Mouse (Mus musculus) intestine, postnatal 0 days (tissue): ENCODE data around the gene Stat1. TPM values are rescaled to one million over a fixed set of nuclear protein-coding genes. Genes with fewer than 3 reads are reported as not detected.

Experiments used
- ATAC-seq: fragments of 200-750 bp; cut with Nextera tagmentation; 2 replicates; pipeline ENCODE4 v1.8.0; 2017; ENCODE audit warnings: mild to moderate bottlenecking, moderate TSS enrichment, moderate library complexity
- H3K27ac ChIP-seq: fragments of 300-500 bp; sonication (generic); 2 replicates; pipeline ENCODE4 v1.5.1; 2014; ENCODE audit warnings: mild to moderate bottlenecking, low read depth, low read length, moderate library complexity
- H3K27me3 ChIP-seq: fragments of 300-500 bp; sonication (generic); replicated peaks from 2 replicates; pipeline ENCODE4 v1.6.1; 2014; ENCODE audit warnings: low read length, mixed read lengths; ENCODE audit not compliant: control insufficient read depth, insufficient read depth
- H3K36me3 ChIP-seq: fragments of 300-500 bp; sonication (generic); 2 replicates; pipeline ENCODE4 v1.6.1; 2014; ENCODE audit warnings: mild to moderate bottlenecking, moderate library complexity; ENCODE audit not compliant: control insufficient read depth, insufficient read depth
- H3K4me1 ChIP-seq: fragments of 300-500 bp; sonication (generic); replicated peaks from 2 replicates; pipeline ENCODE4 v1.6.1; 2014; ENCODE audit warnings: antibody characterized with exemption, low read length, mixed read lengths; ENCODE audit not compliant: control insufficient read depth, insufficient read depth
- H3K4me2 ChIP-seq: fragments of 300-500 bp; sonication (generic); replicated peaks from 2 replicates; pipeline ENCODE4 v1.6.1; 2014; ENCODE audit warnings: low read depth, mild to moderate bottlenecking, moderate library complexity
- H3K4me3 ChIP-seq: fragments of 300-500 bp; sonication (generic); 2 replicates; pipeline ENCODE4 v1.5.1; 2014; ENCODE audit warnings: low read depth, low read length
- H3K9ac ChIP-seq: fragments of 300-500 bp; sonication (generic); 2 replicates; pipeline ENCODE4 v1.6.1; 2014; ENCODE audit warnings: mild to moderate bottlenecking, low read depth, low read length
- H3K9me3 ChIP-seq: fragments of 300-500 bp; sonication (generic); 2 replicates; pipeline ENCODE4 v1.6.1; 2016; ENCODE audit warnings: mixed run types; ENCODE audit not compliant: control insufficient read depth
- CTCF ChIP-seq: sonication (generic); IDR thresholded peaks from 2 replicates; pipeline ENCODE4 v1.5.1; 2016; ENCODE audit warnings: low read depth, mild to moderate bottlenecking, control low read depth, antibody characterized with exemption, moderate library complexity
- WGBS: fragments of 180-500 bp; shearing (Covaris S2); extraction: QIAGEN DNeasy Blood & Tissue Kit; methylation state at CpG from one replicate; pipeline ENCODE4 v1.1.7; 2014; 5-methylcytosine and 5-hydroxymethylcytosine counted together
- polyA plus RNA-seq: library from polyadenylated mRNA; unstranded; fragments of >200 nt; fragmentation: Nextera tagmentation; extraction: Ambion mirVana; gene quantifications from 2 replicates; pipeline ENCODE4 v1.2.1, GENCODE M21; 2015

Gene Stat1
- polyA plus RNA-seq, 1 experiment from 2014 or later, result 62.6 TPM

DNA sequence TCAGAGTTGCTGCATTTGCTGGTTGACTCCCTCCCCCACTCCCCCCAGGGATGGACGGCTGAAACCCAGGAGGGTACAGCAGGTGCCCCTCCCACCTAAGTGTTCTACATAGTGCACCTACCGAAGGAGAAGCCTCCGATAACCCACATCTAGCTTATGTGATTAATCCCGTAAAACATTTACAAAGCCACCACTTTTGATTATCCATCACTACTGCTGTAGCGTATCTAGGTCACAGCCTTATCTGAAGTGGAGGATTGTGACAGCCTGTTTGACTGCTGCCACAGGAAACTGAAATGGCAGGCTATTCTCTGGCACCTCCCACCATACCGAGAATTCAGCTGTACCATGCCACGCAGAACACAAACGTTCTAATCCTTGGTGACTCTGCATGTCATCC is 52.0 kb downstream of the Stat1 start:
- no peak overlapping the region for H3K9ac ChIP-seq
- peak; percentile 85 for ATAC-seq
- H3K4me2 ChIP-seq, result peak overlapping the region; percentile 30; the same call in 1 of the 2 replicates
- no peaks in the 10 kb centered on the region for H3K4me1 ChIP-seq
- H3K27me3 ChIP-seq, result no peaks in the 10 kb centered on the region
- H3K36me3 ChIP-seq, result peaks cover 13% of the 10 kb centered on the region; the same call in 1 of the 2 replicates
- no peak for TF ChIP-seq CTCF
- H3K9me3 ChIP-seq, result no peaks in the 10 kb centered on the region
- peak overlapping the region; percentile 50 for H3K27ac ChIP-seq
- 28% methylated on average over 8 of the region's 8 CpGs for WGBS
- H3K4me3 ChIP-seq, result no peak overlapping the region

- WGBS, result 81% methylated on average over 5 of the region's 5 CpGs
- no peak for TF ChIP-seq CTCF
Observed at GRCm38 (mm10) chr1:52175321-52175720, 56.1 kb downstream of the Stat1 start.

GRCm38 (mm10) chr1:52175983-52176382 is 56.7 kb downstream of the Stat1 start:
- H3K27ac ChIP-seq, result no peak overlapping the region
- no peaks in the 10 kb centered on the region for H3K27me3 ChIP-seq
- no peak for ATAC-seq
- H3K4me1 ChIP-seq, result no peaks in the 10 kb centered on the region
- H3K4me3 ChIP-seq, result no peak overlapping the region
- no peaks in the 10 kb centered on the region for H3K9me3 ChIP-seq
- 31% methylated on average over 3 of the region's 3 CpGs for WGBS
- no peaks in the 10 kb centered on the region for H3K36me3 ChIP-seq
- H3K4me2 ChIP-seq, result no peak overlapping the region
- no peak overlapping the region for H3K9ac ChIP-seq
- no peak for TF ChIP-seq CTCF

More at GRCm38 (mm10) chr1:52175321-52175720, 56.1 kb downstream of the Stat1 start:
- ATAC-seq, result no peak
- Histone ChIP-seq H3K4me3 (no peak overlapping the region), H3K27ac (no peak overlapping the region), H3K4me2 (no peak overlapping the region), H3K36me3 (no peaks in the 10 kb centered on the region), H3K4me1 (no peaks in the 10 kb centered on the region), H3K9me3 (no peaks in the 10 kb centered on the region), H3K9ac (no peak overlapping the region), H3K27me3 (no peaks in the 10 kb centered on the region)

GRCm38 (mm10) chr1:52176999-52177398 is 57.8 kb downstream of the Stat1 start:
- WGBS, result 43% methylated on average over 2 of the region's 2 CpGs
- Histone ChIP-seq H3K27me3 (no peaks in the 10 kb centered on the region), H3K27ac (0 out of 2 replicates have a peak overlapping the region, but pooled peaks have one; percentile 6), H3K4me1 (no peaks in the 10 kb centered on the region), H3K9ac (no peak overlapping the region), H3K36me3 (no peaks in the 10 kb centered on the region), H3K9me3 (no peaks in the 10 kb centered on the region), H3K4me3 (no peak overlapping the region), H3K4me2 (no peak overlapping the region)
- ATAC-seq, result peak; percentile 61; the same call in 1 of the 2 replicates
- TF ChIP-seq CTCF, result no peak

- WGBS, result 94% methylated on average over 9 of the region's 9 CpGs
- Histone ChIP-seq H3K4me1 (no peaks in the 10 kb centered on the region), H3K27me3 (no peaks in the 10 kb centered on the region), H3K36me3 (no peaks in the 10 kb centered on the region), H3K4me3 (no peak overlapping the region), H3K27ac (no peak overlapping the region), H3K9me3 (no peaks in the 10 kb centered on the region), H3K9ac (no peak overlapping the region), H3K4me2 (no peak overlapping the region)
- TF ChIP-seq CTCF, result no peak
- ATAC-seq, result no peak
Observed at GRCm38 (mm10) chr1:52179939-52180568, 60.8 kb downstream of the Stat1 start.

GRCm38 (mm10) chr1:52181994-52182393 is 62.8 kb downstream of the Stat1 start:
- Histone ChIP-seq H3K4me2 (no peak overlapping the region), H3K27ac (no peak overlapping the region), H3K4me3 (no peak overlapping the region), H3K9me3 (no peaks in the 10 kb centered on the region), H3K9ac (no peak overlapping the region), H3K4me1 (no peaks in the 10 kb centered on the region), H3K27me3 (no peaks in the 10 kb centered on the region), H3K36me3 (no peaks in the 10 kb centered on the region)
- ATAC-seq, result no peak
- no peak for TF ChIP-seq CTCF
